Mouse (Mus musculus) liver, embryonic 12.5 days (tissue): ENCODE results near the gene Zfp541. TPM values are rescaled to one million over a fixed set of nuclear protein-coding genes. Genes with fewer than 3 reads are reported as not detected.
A peak's percentile ranks its signal among the peaks of the same experiment; 100 is the strongest.

Source experiments
- ATAC-seq: fragments of 200-750 bp; cut with Nextera tagmentation; 2 replicates; pipeline ENCODE4 v1.8.0; 2017; ENCODE audit warnings: moderate number of reproducible peaks, mild to moderate bottlenecking, moderate library complexity
- H3K27ac ChIP-seq: fragments of 300-500 bp; sonication (generic); 2 replicates; pipeline ENCODE4 v1.5.1; 2016; ENCODE audit warnings: mild to moderate bottlenecking
- H3K27me3 ChIP-seq: fragments of 300-500 bp; sonication (generic); replicated peaks from 2 replicates; pipeline ENCODE4 v1.6.1; 2016; ENCODE audit warnings: mild to moderate bottlenecking, moderate library complexity
- H3K36me3 ChIP-seq: fragments of 300-500 bp; sonication (generic); 2 replicates; pipeline ENCODE4 v1.6.1; 2016; ENCODE audit warnings: mild to moderate bottlenecking, moderate library complexity
- H3K4me1 ChIP-seq: fragments of 300-500 bp; sonication (generic); 2 replicates; pipeline ENCODE4 v1.6.1; 2016
- H3K4me2 ChIP-seq: fragments of 300-500 bp; sonication (generic); 2 replicates; pipeline ENCODE4 v1.6.1; 2016; ENCODE audit warnings: mild to moderate bottlenecking, moderate library complexity
- H3K4me3 ChIP-seq: fragments of 300-500 bp; sonication (generic); 2 replicates; pipeline ENCODE4 v1.5.1; 2016; ENCODE audit warnings: mild to moderate bottlenecking, moderate library complexity
- H3K9ac ChIP-seq: fragments of 300-500 bp; sonication (generic); 2 replicates; pipeline ENCODE4 v1.6.1; 2016; ENCODE audit warnings: mild to moderate bottlenecking, moderate library complexity
- H3K9me3 ChIP-seq: fragments of 300-500 bp; sonication (generic); replicated peaks from 2 replicates; pipeline ENCODE4 v1.6.1; 2016; ENCODE audit warnings: mild to moderate bottlenecking, moderate library complexity
- WGBS: fragments of 180-500 bp; shearing (Covaris S2); methylation state at CpG from one replicate; pipeline ENCODE4 v1.1.7; 2016; ENCODE audit not compliant: insufficient replicate concordance; 5-methylcytosine and 5-hydroxymethylcytosine counted together
- polyA plus RNA-seq: library from polyadenylated mRNA; unstranded; fragments of >200 nt; fragmentation: Nextera tagmentation; extraction: Ambion mirVana; gene quantifications from 2 replicates; pipeline ENCODE4 v1.2.1, GENCODE M21; 2016

Gene Zfp541
- polyA plus RNA-seq, 1 experiment from 2014 or later = not detected

GRCm38 (mm10) chr7:16031072-16031471, 30.5 kb upstream of the Zfp541 start:
- 82% methylated on average over 4 of the region's 4 CpGs for WGBS
- no peak overlapping the region for H3K4me2 ChIP-seq
- H3K36me3 ChIP-seq = peaks cover 35% of the 10 kb centered on the region
- no peak overlapping the region for H3K9ac ChIP-seq
- H3K4me3 ChIP-seq = no peak overlapping the region
- no peak overlapping the region for H3K27ac ChIP-seq
- peaks cover 45% of the 10 kb centered on the region for H3K4me1 ChIP-seq
- H3K27me3 ChIP-seq = no peaks in the 10 kb centered on the region
- no peaks in the 10 kb centered on the region for H3K9me3 ChIP-seq
- ATAC-seq = no peak

GRCm38 (mm10) chr7:16033059-16033458, 28.6 kb upstream of the Zfp541 start:
- WGBS = 70% methylated on average over 1 of the region's 1 CpGs
- ATAC-seq = no peak
- no peak overlapping the region for H3K27ac ChIP-seq
- no peaks in the 10 kb centered on the region for H3K27me3 ChIP-seq
- H3K4me2 ChIP-seq = no peak overlapping the region
- H3K9me3 ChIP-seq = no peaks in the 10 kb centered on the region
- H3K36me3 ChIP-seq = peaks cover 27% of the 10 kb centered on the region; the same call in 1 of the 2 replicates
- 0 out of 2 replicates have a peak overlapping the region, but pooled peaks have one; percentile 18 for H3K9ac ChIP-seq
- no peak overlapping the region for H3K4me3 ChIP-seq
- peaks cover 40% of the 10 kb centered on the region for H3K4me1 ChIP-seq

- Histone ChIP-seq H3K4me1 (peaks cover 43% of the 10 kb centered on the region), H3K4me2 (no peak overlapping the region), H3K9me3 (no peaks in the 10 kb centered on the region), H3K4me3 (no peak overlapping the region), H3K36me3 (peaks cover 24% of the 10 kb centered on the region; the same call in 1 of the 2 replicates), H3K27me3 (no peaks in the 10 kb centered on the region), H3K27ac (no peak overlapping the region), H3K9ac (no peak overlapping the region)
- ATAC-seq = no peak
- 79% methylated on average over 8 of the region's 8 CpGs for WGBS
These were observed 27.8 kb upstream of the Zfp541 start for GRCm38 (mm10) chr7:16033580-16034461.

GRCm38 (mm10) chr7:16036972-16037371, 24.6 kb upstream of the Zfp541 start:
- H3K9me3 ChIP-seq = no peaks in the 10 kb centered on the region
- WGBS = 88% methylated on average over 6 of the region's 6 CpGs
- H3K4me3 ChIP-seq = no peak overlapping the region
- H3K27me3 ChIP-seq = no peaks in the 10 kb centered on the region
- no peak overlapping the region for H3K4me2 ChIP-seq
- ATAC-seq = no peak
- no peak overlapping the region for H3K9ac ChIP-seq
- H3K27ac ChIP-seq = no peak overlapping the region
- H3K36me3 ChIP-seq = peaks cover 11% of the 10 kb centered on the region
- peaks cover 64% of the 10 kb centered on the region for H3K4me1 ChIP-seq

GRCm38 (mm10) chr7:16039363-16039762, 22.3 kb upstream of the Zfp541 start:
- peak overlapping the region; percentile 25; the same call in 1 of the 2 replicates for H3K9ac ChIP-seq
- H3K27ac ChIP-seq = peak overlapping the region; percentile 58
- no peaks in the 10 kb centered on the region for H3K27me3 ChIP-seq
- peaks cover 70% of the 10 kb centered on the region for H3K4me1 ChIP-seq
- H3K4me3 ChIP-seq = no peak overlapping the region; the same call in 1 of the 2 replicates
- H3K4me2 ChIP-seq = peak overlapping the region; percentile 45
- no peaks in the 10 kb centered on the region for H3K9me3 ChIP-seq
- 37% methylated on average over 5 of the region's 5 CpGs for WGBS
- ATAC-seq = peak; percentile 69
- peaks cover 16% of the 10 kb centered on the region; the same call in 1 of the 2 replicates for H3K36me3 ChIP-seq

- H3K4me3 ChIP-seq = no peak overlapping the region
- no peak overlapping the region for H3K9ac ChIP-seq
- ATAC-seq = no peak
- peaks cover 16% of the 10 kb centered on the region; the same call in 1 of the 2 replicates for H3K36me3 ChIP-seq
- H3K9me3 ChIP-seq = no peaks in the 10 kb centered on the region
- H3K4me1 ChIP-seq = peaks cover 82% of the 10 kb centered on the region
- H3K4me2 ChIP-seq = no peak overlapping the region
- H3K27me3 ChIP-seq = no peaks in the 10 kb centered on the region
- 79% methylated on average over 2 of the region's 2 CpGs for WGBS
- no peak overlapping the region for H3K27ac ChIP-seq
These were observed 20.4 kb upstream of the Zfp541 start for GRCm38 (mm10) chr7:16041208-16041607.

GRCm38 (mm10) chr7:16042850-16043775, 18.5 kb upstream of the Zfp541 start:
- 52% methylated on average over 10 of the region's 10 CpGs for WGBS
- H3K4me3 ChIP-seq = no peak overlapping the region
- H3K9me3 ChIP-seq = no peaks in the 10 kb centered on the region
- peaks cover 77% of the 10 kb centered on the region for H3K4me1 ChIP-seq
- peak overlapping the region; percentile 43 for H3K4me2 ChIP-seq
- H3K27ac ChIP-seq = no peak overlapping the region
- no peak overlapping the region; the same call in 1 of the 2 replicates for H3K9ac ChIP-seq
- no peaks in the 10 kb centered on the region for H3K27me3 ChIP-seq
- peaks cover 16% of the 10 kb centered on the region; the same call in 1 of the 2 replicates for H3K36me3 ChIP-seq
- ATAC-seq = no peak

- whole genome bisulfite sequencing = 49% methylated on average over 3 of the region's 3 CpGs
- H3K27me3 ChIP-seq = no peaks in the 10 kb centered on the region
- H3K4me1 ChIP-seq = peaks cover 71% of the 10 kb centered on the region
These were observed 17.7 kb upstream of the Zfp541 start for GRCm38 (mm10) chr7:16043861-16044435.

GRCm38 (mm10) chr7:16044531-16044930, 17.1 kb upstream of the Zfp541 start:
- Histone ChIP-seq H3K27me3 (no peaks in the 10 kb centered on the region), H3K9me3 (no peaks in the 10 kb centered on the region), H3K36me3 (peaks cover 16% of the 10 kb centered on the region; the same call in 1 of the 2 replicates), H3K4me2 (peak overlapping the region; percentile 99), H3K4me3 (peak overlapping the region; percentile 86), H3K27ac (peak overlapping the region; percentile 94), H3K4me1 (peaks cover 71% of the 10 kb centered on the region), H3K9ac (peak overlapping the region; percentile 93; the same call in 1 of the 2 replicates)
- ATAC-seq = no peak
- WGBS = 64% methylated on average over 5 of the region's 5 CpGs

More at GRCm38 (mm10) chr7:16043861-16044435, 17.7 kb upstream of the Zfp541 start:
- Histone ChIP-seq H3K9me3 (no peaks in the 10 kb centered on the region), H3K36me3 (peaks cover 16% of the 10 kb centered on the region; the same call in 1 of the 2 replicates), H3K9ac (no peak overlapping the region; the same call in 1 of the 2 replicates), H3K27ac (no peak overlapping the region; the same call in 1 of the 2 replicates), H3K4me2 (peak overlapping the region; percentile 43), H3K4me3 (no peak overlapping the region; the same call in 1 of the 2 replicates)
- no peak for ATAC-seq

GRCm38 (mm10) chr7:16045538-16045937, 16.1 kb upstream of the Zfp541 start:
- peaks cover 16% of the 10 kb centered on the region; the same call in 1 of the 2 replicates for H3K36me3 ChIP-seq
- H3K9ac ChIP-seq = peak overlapping the region; percentile 93

GRCm38 (mm10) chr7:16046101-16046480, 15.5 kb upstream of the Zfp541 start:
- Histone ChIP-seq H3K36me3 (peaks cover 16% of the 10 kb centered on the region; the same call in 1 of the 2 replicates), H3K27me3 (no peaks in the 10 kb centered on the region), H3K27ac (peak overlapping the region; percentile 94), H3K9ac (peak overlapping the region; percentile 93), H3K4me2 (peak overlapping the region; percentile 99), H3K9me3 (no peaks in the 10 kb centered on the region), H3K4me3 (peak overlapping the region; percentile 86), H3K4me1 (peaks cover 71% of the 10 kb centered on the region)
- WGBS = under 1% methylated on average over 7 of the region's 7 CpGs
- ATAC-seq = peak; percentile 66

More at GRCm38 (mm10) chr7:16045538-16045937, 16.1 kb upstream of the Zfp541 start:
- no peaks in the 10 kb centered on the region for H3K9me3 ChIP-seq
- peak overlapping the region; percentile 94 for H3K27ac ChIP-seq
- peaks cover 71% of the 10 kb centered on the region for H3K4me1 ChIP-seq
- no peaks in the 10 kb centered on the region for H3K27me3 ChIP-seq
- peak overlapping the region; percentile 99 for H3K4me2 ChIP-seq
- no peak for ATAC-seq
- H3K4me3 ChIP-seq = peak overlapping the region; percentile 86
- WGBS = 29% methylated on average over 2 of the region's 2 CpGs
